Mouse (Mus musculus) c-Kit-positive CD71-positive TER-119-negative erythroid progenitor cells, embryonic 14.5 days (primary cell): ENCODE data around the gene Dlg2.

Experiments
- DNase-seq: peaks from one replicate; pipeline ENCODE4 v3.0.0-alpha.2; 2013; ENCODE audit warnings: low read depth

Gene Dlg2

GRCm38 (mm10) chr7:92463080-92463877 lies 1986.8 kb downstream of the Dlg2 start:
- DNase-seq = no peak

GRCm38 (mm10) chr7:92464290-92464689 lies 1987.8 kb downstream of the Dlg2 start:
- DNase-seq = no peak

GRCm38 (mm10) chr7:92479143-92479542 lies 2002.7 kb downstream of the Dlg2 start:
- no peak for DNase-seq

GRCm38 (mm10) chr7:92479748-92480147 lies 2003.3 kb downstream of the Dlg2 start:
- no peak for DNase-seq

GRCm38 (mm10) chr7:92483346-92483745 lies 2006.9 kb downstream of the Dlg2 start:
- no peak for DNase-seq

GRCm38 (mm10) chr7:92485881-92486710 lies 2009.6 kb downstream of the Dlg2 start:
- no peak for DNase-seq

- no peak for DNase-seq
These were observed 2010.4 kb downstream of the Dlg2 start for GRCm38 (mm10) chr7:92486878-92487277.

- DNase-seq = no peak
These were observed 2015.8 kb downstream of the Dlg2 start for GRCm38 (mm10) chr7:92492262-92492661.

- DNase-seq = no peak
These were observed 2017.0 kb downstream of the Dlg2 start for GRCm38 (mm10) chr7:92493521-92493920.
